Mouse (Mus musculus) kidney, adult 2 months (tissue): ENCODE measurements at regions not wholly inside any gene's neighbourhood (a gene's known extent, or its start where the extent isn't known, plus 50 kb on each side); places are given as distances from the start of the nearest gene placed in this dataset.
A peak's percentile ranks its signal among the peaks of the same experiment; 100 is the strongest.

ENCODE experiments used
- DNase-seq: peaks from one replicate; pipeline ENCODE4 v3.0.0; 2021
- H3K27ac ChIP-seq: fragments of 200-500 bp; 2 replicates; pipeline ENCODE4 v1.5.1; 2012; ENCODE audit warnings: low read depth, low read length, control low read depth, inconsistent platforms; ENCODE audit not compliant: insufficient read depth
- H3K27me3 ChIP-seq: fragments of 200-500 bp; replicated peaks from 2 replicates; pipeline ENCODE4 v1.6.1; 2012; ENCODE audit warnings: mild to moderate bottlenecking, moderate library complexity, low read length, inconsistent platforms; ENCODE audit not compliant: control insufficient read depth, insufficient read depth
- H3K36me3 ChIP-seq: fragments of 200-500 bp; 2 replicates; pipeline ENCODE4 v1.6.1; 2012; ENCODE audit warnings: mild to moderate bottlenecking, moderate library complexity, low read length, inconsistent platforms; ENCODE audit not compliant: control insufficient read depth, insufficient read depth
- H3K4me1 ChIP-seq: fragments of 200-500 bp; 2 replicates; pipeline ENCODE4 v1.6.1; 2011; ENCODE audit warnings: low read length; ENCODE audit not compliant: control insufficient read depth, insufficient read depth
- H3K4me3 ChIP-seq: fragments of 200-500 bp; 2 replicates; pipeline ENCODE4 v1.5.1; 2011; ENCODE audit warnings: mild to moderate bottlenecking, low read depth, low read length, control low read depth; ENCODE audit not compliant: insufficient read depth
- CTCF ChIP-seq: fragments of 200-500 bp; conservative IDR thresholded peaks from 2 replicates; pipeline ENCODE4 v1.5.1; 2011; ENCODE audit warnings: low read depth, mild to moderate bottlenecking, control low read depth, low read length, moderate library complexity, mixed read lengths; ENCODE audit not compliant: insufficient read depth, insufficient read length
- POLR2A ChIP-seq: fragments of 200-500 bp; IDR thresholded peaks from one replicate; pipeline ENCODE4 v1.6.1; 2011; ENCODE audit warnings: low read depth, low read length, control low read depth
- WGBS: fragments of 180-500 bp; shearing (Covaris S2); methylation state at CpG from one replicate; pipeline ENCODE4 v1.1.7; 2018; 5-methylcytosine and 5-hydroxymethylcytosine counted together

GRCm38 (mm10) chr8:26593536-26594368 is 383.4 kb upstream of the Zfp703 start:
- H3K36me3 ChIP-seq = no peaks in the 10 kb centered on the region
- no peaks in the 10 kb centered on the region for H3K27me3 ChIP-seq
- no peaks in the 10 kb centered on the region for H3K4me1 ChIP-seq
- no peak overlapping the region for H3K4me3 ChIP-seq
- no peak overlapping the region for H3K27ac ChIP-seq
- DNase-seq = peak; percentile 11
- 31% methylated on average over 5 of the region's 5 CpGs for WGBS
- TF ChIP-seq POLR2A (no peak), CTCF (no peak)

- Histone ChIP-seq H3K27me3 (no peaks in the 10 kb centered on the region), H3K27ac (no peak overlapping the region), H3K36me3 (no peaks in the 10 kb centered on the region), H3K4me1 (no peaks in the 10 kb centered on the region), H3K4me3 (no peak overlapping the region)
- TF ChIP-seq CTCF (no peak), POLR2A (no peak)
- DNase-seq = no peak
- WGBS = 47% methylated on average over 11 of the region's 11 CpGs
Observed at GRCm38 (mm10) chr8:26594369-26594920, 382.7 kb upstream of the Zfp703 start.

GRCm38 (mm10) chr8:26595431-26596018 is 381.6 kb upstream of the Zfp703 start:
- Histone ChIP-seq H3K4me3 (no peak overlapping the region), H3K36me3 (no peaks in the 10 kb centered on the region), H3K4me1 (no peaks in the 10 kb centered on the region), H3K27ac (no peak overlapping the region), H3K27me3 (no peaks in the 10 kb centered on the region)
- DNase-seq = no peak
- TF ChIP-seq POLR2A (no peak), CTCF (no peak)
- 62% methylated on average over 13 of the region's 13 CpGs for WGBS

- peak; percentile 5 for DNase-seq
- H3K4me3 ChIP-seq = no peak overlapping the region
- no peaks in the 10 kb centered on the region for H3K27me3 ChIP-seq
- no peaks in the 10 kb centered on the region for H3K4me1 ChIP-seq
- WGBS = 71% methylated on average over 7 of the region's 7 CpGs
- H3K27ac ChIP-seq = no peak overlapping the region
- TF ChIP-seq POLR2A (no peak), CTCF (peak; percentile 18; the same call in 1 of the 2 replicates)
- H3K36me3 ChIP-seq = no peaks in the 10 kb centered on the region
Observed at GRCm38 (mm10) chr8:26596665-26597362, 380.3 kb upstream of the Zfp703 start.

GRCm38 (mm10) chr8:26598520-26598919 is 378.6 kb upstream of the Zfp703 start:
- 54% methylated on average over 8 of the region's 8 CpGs for WGBS
- no peak overlapping the region for H3K4me3 ChIP-seq
- peak; percentile 85 for DNase-seq
- no peaks in the 10 kb centered on the region for H3K27me3 ChIP-seq
- TF ChIP-seq CTCF = no peak
- TF ChIP-seq POLR2A = no peak
- no peaks in the 10 kb centered on the region for H3K36me3 ChIP-seq
- no peaks in the 10 kb centered on the region for H3K4me1 ChIP-seq
- no peak overlapping the region for H3K27ac ChIP-seq

- 75% methylated on average over 9 of the region's 9 CpGs for WGBS
- no peak overlapping the region for H3K4me3 ChIP-seq
- no peaks in the 10 kb centered on the region for H3K4me1 ChIP-seq
- TF ChIP-seq POLR2A (no peak), CTCF (no peak)
- H3K36me3 ChIP-seq = no peaks in the 10 kb centered on the region
- no peak overlapping the region for H3K27ac ChIP-seq
- H3K27me3 ChIP-seq = no peaks in the 10 kb centered on the region
- peak; percentile 11 for DNase-seq
Observed at GRCm38 (mm10) chr8:26600127-26600526, 377.0 kb upstream of the Zfp703 start.
